Mouse (Mus musculus): Measurements from ENCODE around the gene Hs3st5. TPM values are rescaled to one million over a fixed set of nuclear protein-coding genes. Genes with fewer than 3 reads are reported as not detected.
A peak's percentile ranks its signal among the peaks of the same experiment; 100 is the strongest.
"Not testable (repeated sequence)": the region's sequence is repeated elsewhere in the genome, so short reads cannot be mapped to it uniquely, and the experiment has no call there.

Hs3st5 gene
- polyA plus RNA-seq, 1 experiment from 2014 or later: 5.6 TPM

- H3K36me3 ChIP-seq: no peaks in the 10 kb centered on the region
- no peaks in the 10 kb centered on the region for H3K9me3 ChIP-seq
- H3K27me3 ChIP-seq: peaks cover 49% of the 10 kb centered on the region
- peak; percentile 39; the same call in 1 of the 2 replicates for ATAC-seq (ENCODE audit: insufficient number of reproducible peaks, insufficient read depth, low FRiP score, low TSS enrichment, low read depth)
- H3K9ac ChIP-seq: peak overlapping the region; percentile 70
- H3K4me3 ChIP-seq: peak overlapping the region; percentile 73
- WGBS: under 1% methylated on average over 15 of the region's 15 CpGs
- no peak overlapping the region for H3K27ac ChIP-seq
- H3K4me1 ChIP-seq: peaks cover 13% of the 10 kb centered on the region; the same call in 1 of the 2 replicates
- peak overlapping the region; percentile 87 for H3K4me2 ChIP-seq
These were observed 899 bp downstream of the Hs3st5 start for GRCm38 (mm10) chr10:36507556-36507870.

- peaks cover 49% of the 10 kb centered on the region for H3K27me3 ChIP-seq
These were observed 1.5 kb downstream of the Hs3st5 start for GRCm38 (mm10) chr10:36507991-36508546.

GRCm38 (mm10) chr10:36509477-36509876, 2.9 kb downstream of the Hs3st5 start:
- 45% methylated on average over 4 of the region's 4 CpGs for WGBS
- Histone ChIP-seq H3K36me3 (no peaks in the 10 kb centered on the region), H3K9ac (no peak overlapping the region), H3K27ac (no peak overlapping the region), H3K4me1 (peaks cover 13% of the 10 kb centered on the region; the same call in 1 of the 2 replicates), H3K27me3 (peaks cover 49% of the 10 kb centered on the region), H3K9me3 (no peaks in the 10 kb centered on the region), H3K4me3 (no peak overlapping the region; the same call in 1 of the 2 replicates), H3K4me2 (peak overlapping the region; percentile 87)
- ATAC-seq (ENCODE audit: insufficient number of reproducible peaks, insufficient read depth, low FRiP score, low TSS enrichment, low read depth): no peak

More at GRCm38 (mm10) chr10:36507991-36508546, 1.5 kb downstream of the Hs3st5 start:
- peaks cover 13% of the 10 kb centered on the region; the same call in 1 of the 2 replicates for H3K4me1 ChIP-seq
- H3K36me3 ChIP-seq: no peaks in the 10 kb centered on the region
- ATAC-seq (ENCODE audit: insufficient number of reproducible peaks, insufficient read depth, low FRiP score, low TSS enrichment, low read depth): no peak
- H3K9ac ChIP-seq: peak overlapping the region; percentile 70
- no peaks in the 10 kb centered on the region for H3K9me3 ChIP-seq
- H3K27ac ChIP-seq: no peak overlapping the region
- peak overlapping the region; percentile 73 for H3K4me3 ChIP-seq
- H3K4me2 ChIP-seq: peak overlapping the region; percentile 87
- under 1% methylated on average over 18 of the region's 18 CpGs for WGBS

- no peak overlapping the region for H3K9ac ChIP-seq
- no peaks in the 10 kb centered on the region for H3K9me3 ChIP-seq
These were observed 17.3 kb downstream of the Hs3st5 start for GRCm38 (mm10) chr10:36523881-36524280.

GRCm38 (mm10) chr10:36533633-36534335, 27.2 kb downstream of the Hs3st5 start:
- H3K27me3 ChIP-seq: no peaks in the 10 kb centered on the region
- H3K27ac ChIP-seq: no peak overlapping the region
- no peak overlapping the region for H3K9ac ChIP-seq
- H3K9me3 ChIP-seq: no peaks in the 10 kb centered on the region
- no peaks in the 10 kb centered on the region for H3K36me3 ChIP-seq
- ATAC-seq (ENCODE audit: insufficient number of reproducible peaks, insufficient read depth, low FRiP score, low TSS enrichment, low read depth): no peak
- no peak overlapping the region for H3K4me3 ChIP-seq
- H3K4me1 ChIP-seq: no peaks in the 10 kb centered on the region
- H3K4me2 ChIP-seq: no peak overlapping the region
- WGBS: 66% methylated on average over 4 of the region's 4 CpGs

More at GRCm38 (mm10) chr10:36523881-36524280, 17.3 kb downstream of the Hs3st5 start:
- no peak overlapping the region for H3K27ac ChIP-seq
- H3K4me3 ChIP-seq: no peak overlapping the region
- ATAC-seq (ENCODE audit: insufficient number of reproducible peaks, insufficient read depth, low FRiP score, low TSS enrichment, low read depth): no peak
- no peaks in the 10 kb centered on the region for H3K27me3 ChIP-seq
- H3K4me2 ChIP-seq: no peak overlapping the region
- no peaks in the 10 kb centered on the region for H3K4me1 ChIP-seq
- no peaks in the 10 kb centered on the region for H3K36me3 ChIP-seq

GRCm38 (mm10) chr10:36546622-36547021, 40.0 kb downstream of the Hs3st5 start:
- Histone ChIP-seq H3K27me3 (no peaks in the 10 kb centered on the region), H3K27ac (no peak overlapping the region), H3K4me2 (no peak overlapping the region), H3K9ac (no peak overlapping the region), H3K9me3 (no peaks in the 10 kb centered on the region), H3K36me3 (no peaks in the 10 kb centered on the region), H3K4me1 (no peaks in the 10 kb centered on the region), H3K4me3 (no peak overlapping the region)
- ATAC-seq (ENCODE audit: insufficient number of reproducible peaks, insufficient read depth, low FRiP score, low TSS enrichment, low read depth): no peak
- 31% methylated on average over 2 of the region's 2 CpGs for WGBS

GRCm38 (mm10) chr10:36547713-36548112, 41.1 kb downstream of the Hs3st5 start:
- H3K4me3 ChIP-seq; H3K4me1 ChIP-seq; H3K4me2 ChIP-seq; ATAC-seq (ENCODE audit: insufficient number of reproducible peaks, insufficient read depth, low FRiP score, low TSS enrichment, low read depth); H3K27me3 ChIP-seq; H3K9ac ChIP-seq; H3K27ac ChIP-seq; H3K9me3 ChIP-seq; H3K36me3 ChIP-seq: not testable (repeated sequence)
- WGBS: 81% methylated on average over 1 of the region's 1 CpGs

DNA sequence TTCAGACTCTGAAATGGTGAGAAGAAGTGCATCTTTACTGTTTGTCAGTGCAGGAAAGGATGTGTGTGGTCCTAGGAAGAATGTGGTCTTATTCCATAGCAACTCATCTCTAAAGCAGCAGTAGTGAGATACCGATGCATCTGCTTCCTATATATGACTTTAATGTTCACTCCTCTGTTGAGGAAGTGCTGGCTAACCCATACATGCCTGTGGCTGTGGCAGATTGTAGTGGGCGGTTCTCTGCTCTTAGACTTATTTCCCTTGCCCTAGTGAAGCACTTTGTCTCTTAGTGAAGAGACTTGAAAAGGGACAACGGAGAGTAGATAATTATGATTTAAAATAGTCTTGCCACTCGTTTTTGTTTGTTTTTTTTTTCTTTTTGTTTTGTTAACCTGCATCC, 47.4 kb downstream of the Hs3st5 start:
- Histone ChIP-seq H3K27me3 (no peaks in the 10 kb centered on the region), H3K4me1 (no peaks in the 10 kb centered on the region), H3K4me3 (no peak overlapping the region), H3K36me3 (no peaks in the 10 kb centered on the region), H3K9ac (no peak overlapping the region), H3K27ac (no peak overlapping the region), H3K9me3 (no peaks in the 10 kb centered on the region), H3K4me2 (no peak overlapping the region)
- no peak for ATAC-seq (ENCODE audit: insufficient number of reproducible peaks, insufficient read depth, low FRiP score, low TSS enrichment, low read depth)
- 55% methylated on average over 4 of the region's 4 CpGs for WGBS

GRCm38 (mm10) chr10:36554941-36555888, 48.6 kb downstream of the Hs3st5 start:
- H3K27ac ChIP-seq: no peak overlapping the region
- no peaks in the 10 kb centered on the region for H3K27me3 ChIP-seq
- H3K4me3 ChIP-seq: no peak overlapping the region
- H3K9ac ChIP-seq: no peak overlapping the region
- no peaks in the 10 kb centered on the region for H3K9me3 ChIP-seq
- 79% methylated on average over 6 of the region's 6 CpGs for WGBS
- ATAC-seq (ENCODE audit: insufficient number of reproducible peaks, insufficient read depth, low FRiP score, low TSS enrichment, low read depth): no peak
- H3K4me1 ChIP-seq: no peaks in the 10 kb centered on the region
- H3K36me3 ChIP-seq: no peaks in the 10 kb centered on the region
- H3K4me2 ChIP-seq: no peak overlapping the region

DNA sequence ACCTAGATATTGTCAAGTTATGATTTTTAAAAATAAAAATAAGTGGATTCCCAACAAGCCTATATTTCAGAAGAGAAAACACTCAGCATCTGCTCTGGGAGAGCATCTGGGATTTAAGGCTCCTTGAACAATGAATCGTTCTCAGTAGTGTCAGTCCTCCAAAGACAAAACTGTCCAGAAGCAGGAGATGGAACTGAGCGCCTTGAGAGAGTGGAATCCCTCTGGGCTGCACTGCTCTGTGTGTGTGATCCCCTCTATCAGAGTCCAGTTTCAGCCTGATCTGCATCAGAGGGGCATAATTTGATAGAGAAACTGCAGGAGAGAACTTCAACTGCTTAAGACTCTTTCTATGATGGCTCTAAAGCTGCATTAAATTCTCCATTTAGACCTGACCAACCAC, 49.5 kb downstream of the Hs3st5 start:
- H3K27ac ChIP-seq: no peak overlapping the region
- no peak for ATAC-seq (ENCODE audit: insufficient number of reproducible peaks, insufficient read depth, low FRiP score, low TSS enrichment, low read depth)
- H3K9ac ChIP-seq: no peak overlapping the region
- no peak overlapping the region for H3K4me2 ChIP-seq
- H3K36me3 ChIP-seq: no peaks in the 10 kb centered on the region
- no peak overlapping the region for H3K4me3 ChIP-seq
- no peaks in the 10 kb centered on the region for H3K27me3 ChIP-seq
- 80% methylated on average over 2 of the region's 2 CpGs for WGBS
- no peaks in the 10 kb centered on the region for H3K4me1 ChIP-seq
- no peaks in the 10 kb centered on the region for H3K9me3 ChIP-seq

DNA sequence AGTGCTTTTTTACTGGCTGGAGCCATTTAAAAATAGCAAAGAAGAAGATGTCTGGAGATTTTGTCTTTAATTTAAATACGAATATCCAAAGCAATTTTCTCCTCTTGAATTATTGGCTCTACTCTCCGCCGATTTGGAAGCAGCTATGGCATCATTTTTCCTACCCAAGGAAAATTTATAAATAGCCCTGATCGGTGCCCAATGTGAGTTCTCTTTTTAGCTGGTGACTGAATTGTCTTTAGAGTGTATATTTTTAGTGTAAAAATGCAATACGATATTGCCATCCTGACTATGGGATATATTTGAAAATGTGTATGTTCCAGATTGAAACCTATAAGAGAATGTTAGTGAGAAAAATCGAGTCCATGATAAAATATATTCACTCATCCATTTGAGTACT, 51.1 kb downstream of the Hs3st5 start:
- WGBS: 85% methylated on average over 6 of the region's 6 CpGs

More for the DNA sequence above, 51.1 kb downstream of the Hs3st5 start:
- Histone ChIP-seq H3K9me3 (no peaks in the 10 kb centered on the region), H3K4me1 (no peaks in the 10 kb centered on the region), H3K36me3 (no peaks in the 10 kb centered on the region), H3K9ac (no peak overlapping the region), H3K4me3 (no peak overlapping the region), H3K27me3 (no peaks in the 10 kb centered on the region), H3K4me2 (no peak overlapping the region), H3K27ac (no peak overlapping the region)
- ATAC-seq (ENCODE audit: insufficient number of reproducible peaks, insufficient read depth, low FRiP score, low TSS enrichment, low read depth): no peak

Measured in embryonic facial prominence, embryonic 13.5 days (tissue).